Mouse (Mus musculus) ES-E14 (cell line): ENCODE data around the gene Macf1. TPM values are rescaled to one million over a fixed set of nuclear protein-coding genes. Genes with fewer than 3 reads are reported as not detected.
"Not testable (repeated sequence)": the region's sequence is repeated elsewhere in the genome, so short reads cannot be mapped to it uniquely, and the experiment has no call there.

Source experiments
- DNase-seq: peaks from one replicate; pipeline ENCODE4 v3.0.0-alpha.2; 2013; ENCODE audit warnings: low read depth, low spot score
- H3K27ac ChIP-seq: 2 replicates; pipeline ENCODE4 v1.5.1; 2012; ENCODE audit warnings: low read depth, mild to moderate bottlenecking, low read length, moderate library complexity, mixed read lengths; ENCODE audit not compliant: poor library complexity, insufficient read depth, severe bottlenecking
- H3K36me3 ChIP-seq: 2 replicates; pipeline ENCODE4 v1.6.1; 2012; ENCODE audit warnings: mild to moderate bottlenecking, low read length, moderate library complexity, mixed read lengths; ENCODE audit not compliant: control insufficient read depth, poor library complexity, insufficient read depth, severe bottlenecking
- H3K4me1 ChIP-seq, 2 experiments: fragments of 150-350 bp in 1 of 2; sonication (generic) in 1 of 2; 2 replicates each; pipeline ENCODE4 v1.6.1; 2012; ENCODE audit warnings: low read length in 2 of 2, mild to moderate bottlenecking in 1 of 2, mixed read lengths in 1 of 2; ENCODE audit not compliant: control insufficient read depth in 2 of 2, insufficient read depth in 2 of 2, poor library complexity in 1 of 2
- H3K4me3 ChIP-seq, 2 experiments: fragments of 150-350 bp in 1 of 2; sonication (generic) in 1 of 2; 2 replicates each; pipeline ENCODE4 v1.5.1; 2012; ENCODE audit warnings: low read length in 2 of 2, low read depth in 1 of 2, mild to moderate bottlenecking in 1 of 2, mixed read lengths in 1 of 2; ENCODE audit not compliant: insufficient read depth in 1 of 2, poor library complexity in 1 of 2, severe bottlenecking in 1 of 2
- H3K9ac ChIP-seq: 2 replicates; pipeline ENCODE4 v1.6.1; 2012; ENCODE audit warnings: low read depth, mild to moderate bottlenecking, low read length, mixed read lengths; ENCODE audit not compliant: poor library complexity, insufficient read depth, severe bottlenecking
- H3K9me3 ChIP-seq: fragments of 150-350 bp; sonication (generic); 2 replicates; pipeline ENCODE4 v1.6.1; 2012; ENCODE audit warnings: low read depth, mild to moderate bottlenecking, low read length; ENCODE audit not compliant: control insufficient read depth, insufficient read depth
- CHD2 ChIP-seq: IDR thresholded peaks from 2 replicates; pipeline ENCODE4 v1.6.1; 2014; ENCODE audit warnings: mild to moderate bottlenecking, low read depth, low read length, inconsistent platforms
- HCFC1 ChIP-seq: IDR thresholded peaks from 2 replicates; pipeline ENCODE4 v1.6.1; 2012; ENCODE audit warnings: low read length, inconsistent platforms, borderline replicate concordance; ENCODE audit not compliant: insufficient read depth
- MAFK ChIP-seq: IDR thresholded peaks from 2 replicates; pipeline ENCODE4 v1.6.1; 2014; ENCODE audit warnings: mild to moderate bottlenecking, low read depth, low read length, inconsistent platforms; ENCODE audit not compliant: insufficient read depth
- ZC3H11A ChIP-seq: IDR thresholded peaks from 2 replicates; pipeline ENCODE4 v1.6.1; 2012; ENCODE audit warnings: low read depth, mild to moderate bottlenecking, inconsistent platforms, low read length, borderline replicate concordance
- ZNF384 ChIP-seq: IDR thresholded peaks from 2 replicates; pipeline ENCODE4 v1.6.1; 2012; ENCODE audit warnings: low read depth, low read length, inconsistent platforms
- in situ Hi-C, 2 experiments: fragments of 600-800 bp; cut with MboI; formaldehyde crosslinking; loops; one replicate each; pipeline ENCODE4 v1.15.1; 2025; ENCODE audit warnings: low sequenced_read_pairs in 2 of 2, inconsistent platforms in 1 of 2; ENCODE audit not compliant: unreplicated experiment in 2 of 2
- total RNA-seq: library from RNA; depleted of rRNA; stranded (reverse); fragments of 300-350 nt; gene quantifications from 2 replicates; pipeline ENCODE4 v1.2.3, GENCODE M21; 2012

Gene Macf1
- total RNA-seq, 1 experiment: 277 TPM

GRCm38 (mm10) chr4:123334177-123334576 lies 350.0 kb downstream of the Macf1 start:
- no peak for DNase-seq
- Histone ChIP-seq H3K36me3 (no peaks in the 10 kb centered on the region), H3K4me1 (peaks cover 0 to 16% of the 10 kb centered on the region in 2 experiments; a peak in 2 of 4 replicates), H3K4me3 (no peak overlapping the region), H3K9me3 (no peaks in the 10 kb centered on the region), H3K27ac (no peak overlapping the region), H3K9ac (no peak overlapping the region)
- in situ Hi-C loops: no loop called here
- no peak for TF ChIP-seq HCFC1
- TF ChIP-seq MAFK: no peak
- no peak for TF ChIP-seq ZC3H11A

- Histone ChIP-seq H3K9ac (no peak overlapping the region), H3K9me3 (no peaks in the 10 kb centered on the region), H3K27ac (no peak overlapping the region), H3K4me1 (peaks cover 0 to 20% of the 10 kb centered on the region in 2 experiments; a peak in 2 of 4 replicates), H3K4me3 (no peak overlapping the region), H3K36me3 (no peaks in the 10 kb centered on the region)
- no peak for DNase-seq
- in situ Hi-C loops: no loop called here
- TF ChIP-seq ZC3H11A (no peak), MAFK (no peak), ZNF384 (no peak), HCFC1 (no peak), CHD2 (no peak)
These were observed 351.0 kb downstream of the Macf1 start for GRCm38 (mm10) chr4:123333151-123333550.

GRCm38 (mm10) chr4:123331961-123332360 lies 352.2 kb downstream of the Macf1 start:
- in situ Hi-C loops: not testable (repeated sequence)

GRCm38 (mm10) chr4:123331326-123331725 lies 352.8 kb downstream of the Macf1 start:
- in situ Hi-C loops: no loop called here
- H3K36me3 ChIP-seq: no peaks in the 10 kb centered on the region
- no peak overlapping the region for H3K4me3 ChIP-seq
- H3K4me1 ChIP-seq: peaks cover 0 to 20% of the 10 kb centered on the region in 2 experiments; a peak in 2 of 4 replicates
- no peak overlapping the region; the same call in 1 of the 2 replicates for H3K27ac ChIP-seq
- H3K9me3 ChIP-seq: no peaks in the 10 kb centered on the region
- DNase-seq: no peak
- TF ChIP-seq MAFK: no peak
- no peak for TF ChIP-seq ZC3H11A
- TF ChIP-seq CHD2: no peak
- no peak for TF ChIP-seq HCFC1
- TF ChIP-seq ZNF384: no peak
- H3K9ac ChIP-seq: no peak overlapping the region

More at GRCm38 (mm10) chr4:123331961-123332360, 352.2 kb downstream of the Macf1 start:
- not testable (repeated sequence) for H3K9ac ChIP-seq, H3K36me3 ChIP-seq, H3K4me3 ChIP-seq, H3K27ac ChIP-seq, DNase-seq, H3K9me3 ChIP-seq
- H3K4me1 ChIP-seq: peaks cover 0 to 20% of the 10 kb centered on the region in 2 experiments; a peak in 2 of 4 replicates

- DNase-seq: no peak
- Histone ChIP-seq H3K4me1 (peaks cover 0 to 14% of the 10 kb centered on the region in 2 experiments; a peak in 2 of 4 replicates), H3K27ac (no peak overlapping the region), H3K9me3 (no peaks in the 10 kb centered on the region), H3K9ac (no peak overlapping the region), H3K36me3 (no peaks in the 10 kb centered on the region; the same call in 1 of the 2 replicates), H3K4me3 (no peak overlapping the region)
- in situ Hi-C loops: no loop called here
- no peak for TF ChIP-seq ZNF384
- no peak for TF ChIP-seq CHD2
- TF ChIP-seq ZC3H11A: no peak
- no peak for TF ChIP-seq HCFC1
- no peak for TF ChIP-seq MAFK
These were observed 355.2 kb downstream of the Macf1 start for GRCm38 (mm10) chr4:123328946-123329345.
